Mouse (Mus musculus) neural tube, embryonic 10.5 days (tissue): ENCODE measurements around the gene Elovl2.
A peak's percentile ranks its signal among the peaks of the same experiment; 100 is the strongest.
"Not testable (repeated sequence)": the region's sequence is repeated elsewhere in the genome, so short reads cannot be mapped to it uniquely, and the experiment has no call there.

ENCODE experiments used
- DNase-seq: peaks from one replicate; pipeline ENCODE4 v3.0.0-alpha.2; 2017; ENCODE audit warnings: low spot score; ENCODE audit errors: extremely low spot score

The Elovl2 gene

GRCm38 (mm10) chr13:41235181-41235580 lies 15.0 kb upstream of the Elovl2 start:
- DNase-seq = no peak

DNA sequence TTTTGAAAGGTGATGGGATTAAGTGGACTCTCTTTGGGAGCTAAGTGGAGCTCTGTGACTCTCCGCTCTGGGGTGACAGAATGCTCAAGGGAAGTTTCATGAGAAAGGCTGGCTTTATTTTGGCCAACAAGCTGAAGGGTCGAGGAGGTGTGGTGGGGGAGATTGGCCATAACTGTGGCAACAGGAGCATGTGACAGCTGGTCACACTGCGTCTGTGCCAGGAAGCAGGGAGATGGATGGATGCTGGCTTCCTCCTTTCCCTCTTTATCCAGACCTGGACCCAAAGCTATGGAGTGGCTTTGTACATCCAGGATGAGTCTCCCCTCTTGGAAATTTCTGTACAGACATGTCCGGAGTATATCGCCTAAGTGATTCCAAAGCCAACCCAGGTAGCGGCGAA lies 13.0 kb upstream of the Elovl2 start:
- DNase-seq = no peak

GRCm38 (mm10) chr13:41232209-41232608 lies 12.0 kb upstream of the Elovl2 start:
- no peak for DNase-seq

GRCm38 (mm10) chr13:41231389-41231983 lies 11.3 kb upstream of the Elovl2 start:
- DNase-seq = no peak

GRCm38 (mm10) chr13:41230256-41230655 lies 10.1 kb upstream of the Elovl2 start:
- DNase-seq = no peak

- no peak for DNase-seq
Measured at GRCm38 (mm10) chr13:41228060-41228459, 7.9 kb upstream of the Elovl2 start.

- DNase-seq = no peak
Measured at GRCm38 (mm10) chr13:41226513-41226912, 6.3 kb upstream of the Elovl2 start.

- peak; percentile 77 for DNase-seq
Measured at GRCm38 (mm10) chr13:41219687-41220303, 410 bp downstream of the Elovl2 start.

DNA sequence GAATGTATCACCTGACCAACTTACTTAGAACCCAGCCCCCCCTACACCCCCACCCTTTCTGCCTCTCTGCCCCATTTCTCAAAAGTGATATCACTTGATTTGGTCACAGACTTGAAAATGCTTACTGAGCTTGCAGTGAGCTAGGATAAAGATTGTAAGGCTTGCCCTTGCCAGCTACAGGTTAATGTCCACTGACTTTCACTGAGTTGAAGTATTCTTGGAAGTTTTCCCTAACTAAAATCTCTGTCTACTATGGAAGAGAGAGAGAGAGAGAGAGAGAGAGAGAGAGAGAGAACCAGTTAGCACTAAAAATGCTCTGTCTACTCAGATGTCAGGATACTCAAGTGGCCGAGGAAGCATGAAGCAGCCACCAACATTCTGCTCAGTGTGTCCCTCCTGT lies 1.1 kb downstream of the Elovl2 start:
- DNase-seq = no peak

- DNase-seq = no peak
Measured at GRCm38 (mm10) chr13:41216236-41216635, 4.0 kb downstream of the Elovl2 start.

- no peak for DNase-seq
Measured at GRCm38 (mm10) chr13:41215669-41216068, 4.5 kb downstream of the Elovl2 start.

GRCm38 (mm10) chr13:41212558-41213322 lies 7.5 kb downstream of the Elovl2 start:
- DNase-seq = no peak

- DNase-seq = no peak
Measured at GRCm38 (mm10) chr13:41211276-41211675, 8.9 kb downstream of the Elovl2 start.

GRCm38 (mm10) chr13:41206241-41206640 lies 14.0 kb downstream of the Elovl2 start:
- no peak for DNase-seq

GRCm38 (mm10) chr13:41205568-41205967 lies 14.6 kb downstream of the Elovl2 start:
- DNase-seq = not testable (repeated sequence)

GRCm38 (mm10) chr13:41203691-41204090 lies 16.5 kb downstream of the Elovl2 start:
- DNase-seq = no peak

- DNase-seq = no peak
Measured at GRCm38 (mm10) chr13:41203289-41203688, 16.9 kb downstream of the Elovl2 start.

GRCm38 (mm10) chr13:41200861-41201260 lies 19.3 kb downstream of the Elovl2 start:
- DNase-seq = no peak

- DNase-seq = no peak
Measured at GRCm38 (mm10) chr13:41195640-41196333, 24.4 kb downstream of the Elovl2 start.

GRCm38 (mm10) chr13:41187886-41188285 lies 32.3 kb downstream of the Elovl2 start:
- DNase-seq = no peak

DNA sequence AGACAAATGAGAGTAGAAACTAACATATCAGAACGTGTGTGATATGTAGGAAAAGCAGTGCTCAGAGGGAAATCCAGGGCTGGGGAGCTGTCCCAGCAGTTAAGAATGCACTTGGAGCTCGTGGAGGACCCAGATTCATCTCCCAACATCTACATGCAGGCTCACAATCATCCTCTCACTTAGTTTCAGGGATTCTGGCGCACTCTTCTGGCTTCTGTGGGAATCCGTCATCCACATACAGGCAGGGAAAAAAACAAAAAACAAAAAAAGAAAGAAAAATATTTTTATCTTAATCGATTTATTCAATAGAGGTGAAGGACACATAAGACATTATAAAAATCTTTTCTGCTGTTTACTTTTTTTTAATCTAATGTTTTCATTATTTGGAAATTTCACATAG lies 61.8 kb downstream of the Elovl2 start:
- no peak for DNase-seq

GRCm38 (mm10) chr13:41153146-41153545 lies 67.1 kb downstream of the Elovl2 start:
- DNase-seq = no peak
